21 mouse cellular contexts compared by ENCODE assay signal in genomic region chr16:22687711-22688230, GRCm38 (mm10). TPM values are rescaled to one million over a fixed set of nuclear protein-coding genes. Genes with fewer than 3 reads are reported as not detected.
DNase-seq lines count a peak whose midpoint lies in the region; ATAC-seq lines count a peak whose summit lies in the region.
"Had no signal": no experiment of that assay in that cellular context is flagged by ENCODE, and none has a peak within 500 bp of the region (broad histone marks: within the 10 kb centered on the region; RNA-seq: fewer than 3 reads in every experiment).

No protein-coding gene starts in this region.

- no peak overlapping the region for H3K9ac ChIP-seq in forebrain, embryonic 16.5 days (replicated peaks; ENCODE audit: low read depth, low read length)
- H3K9ac ChIP-seq: heart, embryonic 12.5 days; limb, embryonic 13.5 days; liver, postnatal 0 days; midbrain, embryonic 13.5 days had no signal

- DNase-seq in left cerebral cortex, adult 11 months (ENCODE audit: low spot score) = peak; percentile 10
- DNase-seq in left cerebral cortex, postnatal 10 days (ENCODE audit: extremely low spot score in 1 of 2, low spot score in 2 of 2) = no peak
- DNase-seq in layer of hippocampus, adult 9-11 months = peak; percentile 55
- peak; percentile 38 to 67 for DNase-seq in right cerebral cortex, postnatal 10 days (ENCODE audit: low spot score in 2 of 2)
- DNase-seq in cerebellum, adult 18-20 months = no peak
- no peak for DNase-seq in urinary bladder, adult 2 months (ENCODE audit: low spot score)
- DNase-seq: adrenal gland, postnatal 25 days; cerebellum, adult 11-12 months; gastrocnemius, postnatal 36 days; liver, postnatal 0 days; thymus, adult 18-20 months had no signal

- no peaks in the 10 kb centered on the region for H3K27me3 ChIP-seq in forebrain, embryonic 16.5 days (replicated peaks; ENCODE audit: control insufficient read depth, insufficient read depth, low read length)
- H3K27me3 ChIP-seq: heart, embryonic 12.5 days; limb, embryonic 13.5 days; midbrain, embryonic 13.5 days had no signal

- H3K4me2 ChIP-seq in forebrain, embryonic 16.5 days (ENCODE audit: low read length) = no peak overlapping the region
- H3K4me2 ChIP-seq: heart, embryonic 12.5 days; limb, embryonic 13.5 days; midbrain, embryonic 13.5 days had no signal

- no peaks in the 10 kb centered on the region for H3K36me3 ChIP-seq in forebrain, embryonic 16.5 days (ENCODE audit: control insufficient read depth, insufficient read depth)
- H3K36me3 ChIP-seq: heart, embryonic 12.5 days; hindbrain, embryonic 10.5 days; limb, embryonic 13.5 days; midbrain, embryonic 13.5 days had no signal

- peak; percentile 28; the same call in 1 of the 2 replicates for ATAC-seq in forebrain, embryonic 16.5 days
- ATAC-seq in cerebellum, adult (ENCODE audit: insufficient number of reproducible peaks, low FRiP score, low TSS enrichment) = no peak
- ATAC-seq: inflammation-experienced regulatory T-cells, adult 6 months; liver, postnatal 0 days; midbrain, embryonic 13.5 days had no signal

- H3K9me3 ChIP-seq in forebrain, embryonic 16.5 days (ENCODE audit: control insufficient read depth, low read length) = no peaks in the 10 kb centered on the region
- H3K9me3 ChIP-seq: heart, embryonic 12.5 days; hindbrain, embryonic 10.5 days; limb, embryonic 13.5 days; midbrain, embryonic 13.5 days had no signal

- peak overlapping the region; percentile 0; the same call in 1 of the 2 replicates for H3K27ac ChIP-seq in forebrain, embryonic 16.5 days (ENCODE audit: low read length)
- H3K27ac ChIP-seq: hindbrain, embryonic 10.5 days; limb, embryonic 13.5 days; macrophage; midbrain, embryonic 13.5 days had no signal

- intact Hi-C loops in left cerebral cortex, postnatal 10 days (cut with DNase I) = no loop called here

- H3K4me1 ChIP-seq in forebrain, embryonic 16.5 days (replicated peaks; ENCODE audit: control insufficient read depth, insufficient read depth, low read length) = 0 out of 2 replicates have a peak, but pooled peaks cover 2% of the 10 kb centered on the region
- H3K4me1 ChIP-seq: heart, embryonic 12.5 days; hindbrain, embryonic 10.5 days; midbrain, embryonic 13.5 days had no signal

- H3K4me3 ChIP-seq in forebrain, embryonic 16.5 days (replicated peaks; ENCODE audit: low read length) = no peak overlapping the region
- H3K4me3 ChIP-seq: erythroblast, embryonic 14.5 days; heart, embryonic 12.5 days; hindbrain, embryonic 10.5 days; limb, embryonic 13.5 days; midbrain, embryonic 13.5 days had no signal

- WGBS in forebrain, embryonic 16.5 days = 71% methylated on average over 8 of the region's 8 CpGs

RNA-seq across cellular contexts. Expression of gene Dgkg, which starts 30.8 kb away (rescaled TPM):
- total RNA-seq in left cerebral cortex, postnatal 10 days (2021) = 10 to 100 TPM; 32.2 to 37.8 TPM
- polyA plus RNA-seq in forebrain, embryonic 16.5 days (2015; fragmentation: Nextera tagmentation; extraction: Ambion mirVana) = 6.5 and 6.6 TPM in 2 replicates
- 0.52 and 0.81 TPM in 2 replicates for polyA plus RNA-seq in urinary bladder, adult 2 months (2012; rRNA removed)
- total RNA-seq: MEL had no signal
- polyA plus RNA-seq: erythroblast, embryonic 14.5 days had no signal

Comparison
In these comparisons a context has a peak if more than half of its experiments do, and no peak if none do; other contexts are left out.
1. DNase-seq: peak in left cerebral cortex, adult 11 months (single experiment), layer of hippocampus, adult 9-11 months (single experiment) and right cerebral cortex, postnatal 10 days (2 of 2); none in left cerebral cortex, postnatal 10 days (0 of 2), cerebellum, adult 18-20 months (0 of 2) and urinary bladder, adult 2 months (single experiment).